Mouse (Mus musculus) intestine, embryonic 14.5 days (tissue): ENCODE results near the gene Kcnb1. TPM values are rescaled to one million over a fixed set of nuclear protein-coding genes. Genes with fewer than 3 reads are reported as not detected.

Experiments used
- ATAC-seq: fragments of 200-750 bp; cut with Nextera tagmentation; replicated peaks from 2 replicates; pipeline ENCODE4 v1.8.0; 2017; ENCODE audit warnings: low read depth, moderate number of reproducible peaks, moderate TSS enrichment, moderate library complexity; ENCODE audit not compliant: low FRiP score, low TSS enrichment
- DNase-seq: peaks from one replicate; pipeline ENCODE4 v3.0.0-alpha.2; 2018; ENCODE audit warnings: low spot score
- H3K27ac ChIP-seq: fragments of 300-500 bp; sonication (generic); 2 replicates; pipeline ENCODE4 v1.5.1; 2014; ENCODE audit warnings: low read depth, mild to moderate bottlenecking, control low read depth
- H3K27me3 ChIP-seq: fragments of 300-500 bp; sonication (generic); replicated peaks from 2 replicates; pipeline ENCODE4 v1.6.1; 2014; ENCODE audit warnings: low read length, control low read depth; ENCODE audit not compliant: control insufficient read depth, insufficient read depth
- H3K36me3 ChIP-seq: fragments of 300-500 bp; sonication (generic); 2 replicates; pipeline ENCODE4 v1.6.1; 2014; ENCODE audit warnings: low read length, control low read depth; ENCODE audit not compliant: control insufficient read depth, insufficient read depth
- H3K4me1 ChIP-seq: fragments of 300-500 bp; sonication (generic); replicated peaks from 2 replicates; pipeline ENCODE4 v1.6.1; 2014; ENCODE audit warnings: low read length, control low read depth, mixed read lengths; ENCODE audit not compliant: control insufficient read depth, insufficient read depth
- H3K4me2 ChIP-seq: fragments of 300-500 bp; sonication (generic); 2 replicates; pipeline ENCODE4 v1.6.1; 2014; ENCODE audit warnings: low read length
- H3K4me3 ChIP-seq: fragments of 300-500 bp; sonication (generic); 2 replicates; pipeline ENCODE4 v1.5.1; 2014; ENCODE audit warnings: low read depth, low read length, control low read depth, mixed read lengths
- H3K9ac ChIP-seq: fragments of 300-500 bp; sonication (generic); 2 replicates; pipeline ENCODE4 v1.6.1; 2014; ENCODE audit warnings: mild to moderate bottlenecking, low read length
- H3K9me3 ChIP-seq: fragments of 300-500 bp; sonication (generic); 2 replicates; pipeline ENCODE4 v1.6.1; 2016; ENCODE audit warnings: low read length, control low read depth; ENCODE audit not compliant: control insufficient read depth
- WGBS: fragments of 180-500 bp; shearing (Covaris S2); extraction: QIAGEN DNeasy Blood & Tissue Kit; methylation state at CpG from one replicate; pipeline ENCODE4 v1.1.7; 2014; 5-methylcytosine and 5-hydroxymethylcytosine counted together
- polyA plus RNA-seq: library from polyadenylated mRNA; unstranded; fragments of >200 nt; fragmentation: Nextera tagmentation; extraction: Ambion mirVana; gene quantifications from 2 replicates; pipeline ENCODE4 v1.2.1, GENCODE M21; 2014

Kcnb1 gene
- polyA plus RNA-seq, 1 experiment from 2014 or later, result 1.9 TPM

GRCm38 (mm10) chr2:167150880-167151279, 39.1 kb downstream of the Kcnb1 start:
- H3K4me2 ChIP-seq, result no peak overlapping the region
- 95% methylated on average over 6 of the region's 6 CpGs for WGBS
- H3K36me3 ChIP-seq, result no peaks in the 10 kb centered on the region
- H3K4me3 ChIP-seq, result no peak overlapping the region
- H3K27ac ChIP-seq, result no peak overlapping the region
- ATAC-seq (no peak), DNase-seq (no peak)
- H3K27me3 ChIP-seq, result no peaks in the 10 kb centered on the region
- no peaks in the 10 kb centered on the region for H3K9me3 ChIP-seq
- H3K4me1 ChIP-seq, result peaks cover 8% of the 10 kb centered on the region
- H3K9ac ChIP-seq, result no peak overlapping the region

GRCm38 (mm10) chr2:167150135-167150534, 39.8 kb downstream of the Kcnb1 start:
- H3K27ac ChIP-seq, result no peak overlapping the region
- no peaks in the 10 kb centered on the region for H3K36me3 ChIP-seq
- 95% methylated on average over 7 of the region's 7 CpGs for WGBS
- ATAC-seq, result no peak
- H3K27me3 ChIP-seq, result no peaks in the 10 kb centered on the region
- no peaks in the 10 kb centered on the region for H3K9me3 ChIP-seq
- no peak overlapping the region for H3K4me2 ChIP-seq
- H3K9ac ChIP-seq, result no peak overlapping the region
- no peak for DNase-seq
- no peak overlapping the region for H3K4me3 ChIP-seq
- peaks cover under 1% of the 10 kb centered on the region; the same call in 1 of the 2 replicates for H3K4me1 ChIP-seq

GRCm38 (mm10) chr2:167149035-167149434, 40.9 kb downstream of the Kcnb1 start:
- Histone ChIP-seq H3K4me1 (no peaks in the 10 kb centered on the region), H3K9ac (no peak overlapping the region), H3K27ac (no peak overlapping the region), H3K4me2 (no peak overlapping the region), H3K36me3 (no peaks in the 10 kb centered on the region), H3K9me3 (no peaks in the 10 kb centered on the region), H3K27me3 (no peaks in the 10 kb centered on the region), H3K4me3 (no peak overlapping the region)
- WGBS, result 86% methylated on average over 6 of the region's 6 CpGs
- ATAC-seq (no peak), DNase-seq (no peak)

- no peaks in the 10 kb centered on the region for H3K4me1 ChIP-seq
- H3K9me3 ChIP-seq, result no peaks in the 10 kb centered on the region
- H3K9ac ChIP-seq, result no peak overlapping the region
- no peak for ATAC-seq
- no peaks in the 10 kb centered on the region for H3K36me3 ChIP-seq
- WGBS, result 78% methylated on average over 8 of the region's 8 CpGs
- no peak overlapping the region for H3K27ac ChIP-seq
- DNase-seq, result no peak
- H3K27me3 ChIP-seq, result no peaks in the 10 kb centered on the region
- H3K4me2 ChIP-seq, result no peak overlapping the region
- no peak overlapping the region for H3K4me3 ChIP-seq
Measured at GRCm38 (mm10) chr2:167147708-167148107, 42.2 kb downstream of the Kcnb1 start.

GRCm38 (mm10) chr2:167145904-167146303, 44.1 kb downstream of the Kcnb1 start:
- no peak overlapping the region for H3K9ac ChIP-seq
- H3K4me3 ChIP-seq, result no peak overlapping the region
- no peak overlapping the region for H3K4me2 ChIP-seq
- no peaks in the 10 kb centered on the region for H3K4me1 ChIP-seq
- no peak overlapping the region for H3K27ac ChIP-seq
- H3K36me3 ChIP-seq, result no peaks in the 10 kb centered on the region
- H3K9me3 ChIP-seq, result no peaks in the 10 kb centered on the region
- DNase-seq (no peak), ATAC-seq (no peak)
- H3K27me3 ChIP-seq, result no peaks in the 10 kb centered on the region
- 60% methylated on average over 5 of the region's 5 CpGs for WGBS

GRCm38 (mm10) chr2:167144439-167145307, 45.3 kb downstream of the Kcnb1 start:
- Histone ChIP-seq H3K36me3 (no peaks in the 10 kb centered on the region), H3K27me3 (no peaks in the 10 kb centered on the region), H3K9me3 (no peaks in the 10 kb centered on the region), H3K9ac (no peak overlapping the region), H3K4me3 (no peak overlapping the region), H3K4me2 (no peak overlapping the region), H3K27ac (no peak overlapping the region), H3K4me1 (no peaks in the 10 kb centered on the region)
- no peak for DNase-seq
- no peak for ATAC-seq
- WGBS, result 11% methylated on average over 14 of the region's 14 CpGs

GRCm38 (mm10) chr2:167143914-167144313, 46.0 kb downstream of the Kcnb1 start:
- H3K27me3 ChIP-seq, result no peaks in the 10 kb centered on the region
- DNase-seq (no peak), ATAC-seq (no peak)
- H3K27ac ChIP-seq, result no peak overlapping the region
- no peaks in the 10 kb centered on the region for H3K4me1 ChIP-seq
- no peak overlapping the region for H3K9ac ChIP-seq
- no peak overlapping the region for H3K4me3 ChIP-seq
- H3K9me3 ChIP-seq, result no peaks in the 10 kb centered on the region
- no peak overlapping the region for H3K4me2 ChIP-seq
- H3K36me3 ChIP-seq, result no peaks in the 10 kb centered on the region
- WGBS, result 64% methylated on average over 2 of the region's 2 CpGs

- Histone ChIP-seq H3K4me2 (no peak overlapping the region), H3K36me3 (no peaks in the 10 kb centered on the region), H3K4me1 (no peaks in the 10 kb centered on the region), H3K27me3 (no peaks in the 10 kb centered on the region), H3K4me3 (no peak overlapping the region), H3K9ac (no peak overlapping the region), H3K9me3 (no peaks in the 10 kb centered on the region), H3K27ac (no peak overlapping the region)
- ATAC-seq, result no peak
- no peak for DNase-seq
- 91% methylated on average over 3 of the region's 3 CpGs for WGBS
Measured at GRCm38 (mm10) chr2:167142282-167142681, 47.7 kb downstream of the Kcnb1 start.

- no peak overlapping the region for H3K9ac ChIP-seq
- DNase-seq (no peak), ATAC-seq (no peak)
- H3K27ac ChIP-seq, result no peak overlapping the region
- no peak overlapping the region for H3K4me3 ChIP-seq
- H3K27me3 ChIP-seq, result no peaks in the 10 kb centered on the region
- no peaks in the 10 kb centered on the region for H3K36me3 ChIP-seq
- no peaks in the 10 kb centered on the region for H3K9me3 ChIP-seq
- no peak overlapping the region for H3K4me2 ChIP-seq
- H3K4me1 ChIP-seq, result no peaks in the 10 kb centered on the region
- 79% methylated on average over 4 of the region's 4 CpGs for WGBS
Measured at GRCm38 (mm10) chr2:167141810-167142209, 48.1 kb downstream of the Kcnb1 start.
